Mouse (Mus musculus): ENCODE measurements around the gene Adam6a. TPM values are rescaled to one million over a fixed set of nuclear protein-coding genes. Genes with fewer than 3 reads are reported as not detected.
"Not testable (repeated sequence)": the region's sequence is repeated elsewhere in the genome, so short reads cannot be mapped to it uniquely, and the experiment has no call there.

Adam6a gene
- polyA plus RNA-seq (2014; fragmentation: Nextera tagmentation; extraction: Ambion mirVana) = not detected in 2 replicates

DNA sequence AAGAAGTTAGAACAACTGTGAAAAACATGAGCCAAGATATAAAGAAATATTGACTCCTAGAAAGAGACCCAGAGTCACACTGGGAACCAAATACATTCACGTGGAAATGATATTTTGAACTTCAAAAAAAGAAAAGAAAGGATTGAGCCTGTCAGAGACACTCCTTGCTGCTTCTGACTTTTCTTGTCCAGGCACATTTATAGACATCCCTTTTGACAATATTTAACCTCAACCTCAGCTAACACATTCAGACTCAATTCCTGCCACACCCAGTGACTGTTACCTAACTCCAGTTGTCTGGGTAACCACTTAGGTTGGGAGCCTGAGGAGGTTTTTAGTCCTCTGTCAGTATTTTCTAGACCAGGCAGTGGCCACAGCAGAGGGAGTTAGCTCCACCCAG, at the start of gene Adam6a:
Gene Adam6a, plus strand, starts transcription at position 301 of the 400 bp plus-strand sequence.
- not testable (repeated sequence) for H3K4me3 ChIP-seq (ENCODE audit: low read depth, low read length); H3K9me3 ChIP-seq (ENCODE audit: control insufficient read depth, low read length); ATAC-seq (ENCODE audit: insufficient read depth, low FRiP score, low TSS enrichment); H3K36me3 ChIP-seq (ENCODE audit: control insufficient read depth, insufficient read depth, low read length); DNase-seq (ENCODE audit: low spot score); H3K27ac ChIP-seq (ENCODE audit: low read depth, low read length); H3K4me1 ChIP-seq (ENCODE audit: control insufficient read depth, insufficient read depth, low read length); H3K27me3 ChIP-seq (ENCODE audit: control insufficient read depth, insufficient read depth, low read length); H3K4me2 ChIP-seq (ENCODE audit: low read depth); H3K9ac ChIP-seq (ENCODE audit: low read length)
- WGBS = no CpG with 5 or more reads among the region's 1 CpGs

DNA sequence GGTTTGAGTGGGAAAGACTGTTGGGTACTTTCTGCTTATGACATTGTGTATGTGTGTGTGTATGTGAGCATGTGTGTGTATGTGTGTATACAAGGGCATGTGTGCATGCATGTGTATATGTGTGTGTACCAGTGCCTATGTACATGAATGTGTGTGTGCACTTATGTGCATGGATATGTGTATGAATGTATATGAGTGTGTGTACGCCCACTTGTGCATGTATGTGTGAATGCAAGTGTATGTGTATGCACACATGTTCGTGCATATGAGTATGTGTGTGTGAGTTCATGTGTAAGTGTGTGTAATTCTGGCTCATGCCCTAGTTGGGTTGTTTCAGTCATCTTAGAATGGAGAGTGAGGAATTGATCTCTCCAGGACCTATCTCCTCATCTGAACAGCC, 17.8 kb upstream of the Adam6a start:
- Histone ChIP-seq H3K9ac (ENCODE audit: low read length) (no peak overlapping the region), H3K27ac (ENCODE audit: low read depth, low read length) (no peak overlapping the region), H3K36me3 (ENCODE audit: control insufficient read depth, insufficient read depth, low read length) (no peaks in the 10 kb centered on the region), H3K9me3 (ENCODE audit: control insufficient read depth, low read length) (no peaks in the 10 kb centered on the region), H3K27me3 (ENCODE audit: control insufficient read depth, insufficient read depth, low read length) (no peaks in the 10 kb centered on the region), H3K4me2 (ENCODE audit: low read depth) (no peak overlapping the region), H3K4me3 (ENCODE audit: low read depth, low read length) (no peak overlapping the region), H3K4me1 (ENCODE audit: control insufficient read depth, insufficient read depth, low read length) (no peaks in the 10 kb centered on the region)
- no peak for ATAC-seq (ENCODE audit: insufficient read depth, low FRiP score, low TSS enrichment)
- 75% methylated on average over 2 of the region's 2 CpGs for WGBS
- no peak for DNase-seq (ENCODE audit: low spot score)

DNA sequence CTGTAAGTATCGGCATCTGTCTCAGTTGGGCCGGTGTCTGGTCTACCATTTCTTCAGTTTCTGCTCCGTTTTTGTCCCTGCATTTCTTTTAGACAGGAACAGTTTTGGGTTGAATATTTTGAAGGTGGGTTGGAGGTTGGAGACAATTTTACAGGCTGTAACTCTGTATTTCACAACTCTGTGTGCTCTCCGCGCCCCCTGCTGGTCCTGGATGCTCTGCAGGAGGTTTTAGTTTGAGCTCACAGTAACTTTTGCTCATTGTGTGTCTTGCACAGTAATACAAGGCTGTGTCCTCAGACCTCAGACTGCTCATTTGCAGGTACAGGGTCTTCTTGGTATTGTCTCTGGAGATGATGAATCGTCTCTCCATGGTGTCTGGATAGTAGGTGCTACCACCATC, 34.5 kb downstream of the Adam6a start:
- ATAC-seq (ENCODE audit: insufficient read depth, low FRiP score, low TSS enrichment) = no peak
- 59% methylated on average over 6 of the region's 6 CpGs for WGBS
- Histone ChIP-seq H3K4me1 (ENCODE audit: control insufficient read depth, insufficient read depth, low read length) (no peaks in the 10 kb centered on the region), H3K4me3 (ENCODE audit: low read depth, low read length) (no peak overlapping the region), H3K27me3 (ENCODE audit: control insufficient read depth, insufficient read depth, low read length) (no peaks in the 10 kb centered on the region), H3K9me3 (ENCODE audit: control insufficient read depth, low read length) (no peaks in the 10 kb centered on the region; the same call in 1 of the 2 replicates), H3K27ac (ENCODE audit: low read depth, low read length) (no peak overlapping the region), H3K9ac (ENCODE audit: low read length) (no peak overlapping the region), H3K4me2 (ENCODE audit: low read depth) (no peak overlapping the region), H3K36me3 (ENCODE audit: control insufficient read depth, insufficient read depth, low read length) (no peaks in the 10 kb centered on the region)
- DNase-seq (ENCODE audit: low spot score) = no peak

DNA sequence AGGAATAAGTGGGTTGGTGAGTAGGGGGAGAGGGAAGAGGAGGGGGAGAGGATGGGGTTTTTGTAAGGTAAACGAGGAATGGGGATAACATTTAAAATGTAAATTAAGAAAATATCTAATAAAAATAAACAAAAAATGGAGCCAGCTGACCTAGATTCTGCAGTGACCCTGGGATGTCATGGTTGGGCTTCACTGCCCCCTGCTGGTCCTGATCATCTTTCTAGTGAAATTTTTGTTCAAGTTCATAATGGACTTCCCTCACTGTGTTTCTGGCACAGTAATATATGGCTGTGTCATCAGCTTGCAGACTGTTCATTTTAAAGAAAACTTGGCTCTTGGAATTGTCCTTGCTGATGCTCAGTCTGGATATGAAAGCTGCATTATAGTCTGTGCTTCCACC, 44.3 kb downstream of the Adam6a start:
- WGBS = 80% methylated on average over 1 of the region's 1 CpGs
- no peaks in the 10 kb centered on the region for H3K9me3 ChIP-seq (ENCODE audit: control insufficient read depth, low read length)
- ATAC-seq (ENCODE audit: insufficient read depth, low FRiP score, low TSS enrichment) = no peak

More for the DNA sequence above, 44.3 kb downstream of the Adam6a start:
- Histone ChIP-seq H3K9ac (ENCODE audit: low read length) (no peak overlapping the region), H3K4me3 (ENCODE audit: low read depth, low read length) (no peak overlapping the region), H3K36me3 (ENCODE audit: control insufficient read depth, insufficient read depth, low read length) (no peaks in the 10 kb centered on the region), H3K27ac (ENCODE audit: low read depth, low read length) (no peak overlapping the region), H3K4me1 (ENCODE audit: control insufficient read depth, insufficient read depth, low read length) (no peaks in the 10 kb centered on the region), H3K27me3 (ENCODE audit: control insufficient read depth, insufficient read depth, low read length) (no peaks in the 10 kb centered on the region), H3K4me2 (ENCODE audit: low read depth) (no peak overlapping the region)
- no peak for DNase-seq (ENCODE audit: low spot score)

Other genes starting within 250 kb of the Adam6a start
- not detected in 2 replicates for gene Adam6b, start 54.4 kb upstream of the Adam6a start, polyA plus RNA-seq (2014; fragmentation: Nextera tagmentation; extraction: Ambion mirVana)

Data from neural tube, embryonic 11.5 days (tissue).